Mouse (Mus musculus) CD4-positive naive resting alpha-beta T cell, adult 76 days (primary cell): ENCODE results near the gene Sco1. TPM values are rescaled to one million over a fixed set of nuclear protein-coding genes. Genes with fewer than 3 reads are reported as not detected.

Source experiments
- total RNA-seq: library from RNA; stranded (reverse); gene quantifications from one replicate; pipeline ENCODE4 v1.2.4, GENCODE M21; 2023

Sco1 gene
- total RNA-seq, result 11.0 TPM

DNA sequence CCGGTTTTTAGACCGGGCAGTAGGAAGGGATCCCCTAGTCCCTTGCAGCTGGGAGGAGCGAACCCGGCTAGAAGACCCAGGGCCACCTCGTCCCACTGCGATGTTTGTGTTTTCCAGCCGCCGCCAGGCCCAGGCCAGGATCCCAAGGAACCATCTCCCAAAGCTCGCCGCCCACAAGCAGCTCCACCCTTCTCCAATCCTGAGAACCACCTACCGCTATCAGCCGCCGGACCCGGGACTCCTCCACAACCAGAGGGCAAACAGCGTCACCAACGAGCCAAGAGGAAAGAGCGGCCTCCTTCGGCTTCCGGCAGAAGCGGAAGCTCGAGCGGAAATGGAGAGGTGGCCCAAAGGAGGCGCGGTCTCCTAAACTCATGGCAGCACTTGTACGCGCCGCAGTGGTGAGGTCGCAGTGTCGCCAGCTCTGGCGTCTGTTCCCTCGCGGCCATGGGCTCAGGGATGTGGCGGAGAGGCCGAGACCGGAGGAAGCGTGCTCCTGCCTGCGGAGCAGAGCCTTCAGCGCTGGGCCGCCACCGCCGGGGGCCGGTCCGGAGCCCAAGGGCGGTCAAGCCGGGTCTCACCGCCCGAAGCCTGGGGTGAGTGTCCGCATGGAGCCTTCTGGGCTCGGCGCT lies at the start of gene Sco1, which contains the start of gene Adprm:
TSS of gene Sco1 (plus strand) at position 350 of the 632 bp plus-strand sequence.
TSS of gene Adprm (minus strand) at position 274 of the 632 bp plus-strand sequence.

DNA sequence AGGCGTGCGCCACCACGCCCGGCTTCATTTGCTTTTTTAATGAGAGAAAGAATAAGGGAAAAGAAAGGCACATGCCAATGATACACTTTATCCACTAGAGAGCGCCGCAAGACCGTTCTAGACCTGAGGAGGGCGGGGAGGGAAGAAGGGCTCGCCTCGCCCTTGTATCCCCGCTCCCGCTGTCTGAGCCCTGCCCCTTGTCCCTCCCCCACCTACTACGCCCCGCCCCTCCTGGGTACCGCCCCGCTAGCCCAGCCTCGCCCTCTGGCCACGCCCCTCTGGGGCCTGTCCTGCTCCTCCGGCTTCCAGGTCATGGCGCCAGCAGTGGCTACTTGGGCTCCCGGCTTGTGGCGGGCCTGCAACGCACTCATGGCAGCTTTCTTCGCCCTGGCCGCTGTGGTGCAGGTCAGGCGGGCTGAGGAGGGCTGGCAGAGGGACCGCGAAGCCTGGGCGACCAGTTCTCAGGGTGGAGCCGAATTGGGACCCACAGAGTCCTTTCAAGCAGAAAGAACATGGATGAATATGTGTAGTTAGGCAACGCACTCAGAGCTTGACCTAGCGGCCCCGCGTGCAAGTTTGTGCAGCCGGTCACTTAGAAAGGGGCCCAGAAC lies 27.5 kb upstream of the Sco1 start, which contains the start of gene Tmem220:
TSS of gene Tmem220 (plus strand) at position 288 of the 611 bp plus-strand sequence.

DNA sequence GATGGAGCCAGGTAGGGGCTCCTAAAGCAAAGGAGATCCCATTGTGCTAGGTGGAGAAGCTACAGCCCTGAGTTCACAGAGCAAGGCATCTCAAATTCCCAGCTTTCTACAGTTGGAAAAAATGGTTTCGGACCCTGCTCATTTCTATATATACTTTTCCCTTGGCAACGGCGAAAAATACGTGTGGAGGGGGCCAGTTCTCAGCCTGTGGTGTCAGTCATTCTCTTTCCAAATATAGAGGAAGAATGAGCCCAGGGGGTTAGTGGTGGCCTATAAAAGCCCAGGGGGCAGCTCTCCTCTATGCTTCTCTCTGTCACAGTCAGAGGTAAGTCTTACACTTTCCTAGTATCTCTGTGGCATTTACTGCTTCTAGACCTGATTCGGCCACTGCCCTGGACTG lies 25.5 kb downstream of the Sco1 start, which contains the start of gene Myh3:
TSS of gene Myh3 (plus strand) at position 301 of the 400 bp plus-strand sequence.

Other genes starting within 250 kb of the Sco1 start
- not detected for gene Pirt, start 140.7 kb upstream of the Sco1 start, total RNA-seq
- gene Tmem238l, start 96.0 kb upstream of the Sco1 start, total RNA-seq, result not detected
- 0.50 TPM for gene Tmem220, start 27.5 kb upstream of the Sco1 start, total RNA-seq
- 44.1 TPM for gene Adprm, start 76 bp upstream of the Sco1 start, total RNA-seq
- not detected for gene Myh3, start 25.6 kb downstream of the Sco1 start, total RNA-seq
- not detected for gene Myh2, start 118.4 kb downstream of the Sco1 start, total RNA-seq
- not detected for gene Myh1, start 147.4 kb downstream of the Sco1 start, total RNA-seq
- not detected for gene Myh4, start 185.4 kb downstream of the Sco1 start, total RNA-seq
- not detected for gene Myh8, start 224.5 kb downstream of the Sco1 start, total RNA-seq